Mouse (Mus musculus) midbrain, embryonic 13.5 days (tissue): ENCODE measurements around the gene Rab43. TPM values are rescaled to one million over a fixed set of nuclear protein-coding genes. Genes with fewer than 3 reads are reported as not detected.

Experiments
- ATAC-seq: fragments of 200-750 bp; cut with Nextera tagmentation; 2 replicates; pipeline ENCODE4 v1.8.0; 2017; ENCODE audit warnings: mild to moderate bottlenecking, moderate TSS enrichment, moderate library complexity
- H3K27ac ChIP-seq: fragments of 300-500 bp; sonication (generic); 2 replicates; pipeline ENCODE4 v1.5.1; 2015; ENCODE audit warnings: inconsistent platforms, mild to moderate bottlenecking, moderate library complexity
- H3K27me3 ChIP-seq: fragments of 300-500 bp; sonication (generic); 2 replicates; pipeline ENCODE4 v1.6.1; 2015; ENCODE audit warnings: mild to moderate bottlenecking, inconsistent platforms
- H3K36me3 ChIP-seq: fragments of 300-500 bp; sonication (generic); 2 replicates; pipeline ENCODE4 v1.6.1; 2015; ENCODE audit warnings: mild to moderate bottlenecking, inconsistent platforms
- H3K4me1 ChIP-seq: fragments of 300-500 bp; sonication (generic); replicated peaks from 2 replicates; pipeline ENCODE4 v1.6.1; 2015; ENCODE audit warnings: inconsistent platforms
- H3K4me2 ChIP-seq: fragments of 300-500 bp; sonication (generic); replicated peaks from 2 replicates; pipeline ENCODE4 v1.6.1; 2015; ENCODE audit warnings: moderate library complexity, mild to moderate bottlenecking, inconsistent platforms
- H3K4me3 ChIP-seq: fragments of 300-500 bp; sonication (generic); replicated peaks from 2 replicates; pipeline ENCODE4 v1.5.1; 2015; ENCODE audit warnings: mild to moderate bottlenecking, inconsistent platforms
- H3K9ac ChIP-seq: fragments of 300-500 bp; sonication (generic); replicated peaks from 2 replicates; pipeline ENCODE4 v1.6.1; 2015; ENCODE audit warnings: mild to moderate bottlenecking, inconsistent platforms
- H3K9me3 ChIP-seq: fragments of 300-500 bp; sonication (generic); 2 replicates; pipeline ENCODE4 v1.6.1; 2016; ENCODE audit warnings: mild to moderate bottlenecking, inconsistent platforms
- WGBS: fragments of 180-500 bp; shearing (Covaris S2); methylation state at CpG from one replicate; pipeline ENCODE4 v1.1.7; 2015; 5-methylcytosine and 5-hydroxymethylcytosine counted together
- polyA plus RNA-seq: library from polyadenylated mRNA; unstranded; fragments of >200 nt; fragmentation: Nextera tagmentation; extraction: Ambion mirVana; gene quantifications from 2 replicates; pipeline ENCODE4 v1.2.1, GENCODE M21; 2015

The Rab43 gene
- polyA plus RNA-seq, 1 experiment from 2014 or later: 9.6 TPM

DNA sequence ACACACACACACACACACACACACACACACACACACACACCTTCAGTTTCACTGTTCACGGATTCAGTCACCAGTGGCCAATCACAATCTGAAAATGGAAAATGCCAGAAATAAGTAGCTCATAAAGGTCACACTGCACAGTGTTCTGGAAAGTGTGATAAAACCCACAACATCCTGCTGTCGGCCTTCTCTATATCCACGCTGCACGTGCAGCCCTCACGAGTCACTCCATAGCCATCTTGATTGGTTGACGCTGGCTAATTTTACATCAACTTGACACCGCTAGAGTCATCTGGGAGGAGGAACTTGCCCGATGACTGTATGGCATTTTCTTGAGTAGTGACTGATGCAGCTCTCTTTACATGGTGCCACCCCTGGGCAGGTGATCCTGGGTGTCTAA, 70.0 kb downstream of the Rab43 start:
- no peak for ATAC-seq
- H3K9me3 ChIP-seq: no peaks in the 10 kb centered on the region

DNA sequence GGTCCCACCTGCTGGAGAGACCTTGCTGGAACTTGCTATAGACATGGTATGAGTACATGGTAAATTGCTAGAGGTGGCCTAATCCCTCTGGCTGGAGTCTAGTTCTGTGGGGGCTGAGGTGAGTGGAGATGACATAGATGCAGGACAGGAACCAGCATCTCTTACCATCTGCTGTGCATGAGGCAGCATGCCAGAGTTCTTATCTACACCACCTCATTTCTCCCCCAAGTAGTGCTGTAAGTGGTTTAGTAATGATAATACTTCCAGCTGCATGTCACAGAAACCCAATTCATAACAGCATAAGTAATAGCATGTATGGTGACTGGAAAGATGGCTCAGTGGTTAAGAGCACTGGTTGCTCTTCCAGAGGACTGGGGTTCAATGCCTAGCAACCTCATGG, 71.5 kb downstream of the Rab43 start:
- H3K4me3 ChIP-seq: no peak overlapping the region
- H3K9ac ChIP-seq: no peak overlapping the region
- no peak for ATAC-seq
- H3K9me3 ChIP-seq: no peaks in the 10 kb centered on the region
- no peak overlapping the region for H3K4me2 ChIP-seq
- no peaks in the 10 kb centered on the region for H3K27me3 ChIP-seq
- H3K4me1 ChIP-seq: peaks cover 11% of the 10 kb centered on the region
- no peak overlapping the region for H3K27ac ChIP-seq
- H3K36me3 ChIP-seq: no peaks in the 10 kb centered on the region

More for the DNA sequence above, 70.0 kb downstream of the Rab43 start:
- Histone ChIP-seq H3K4me3 (no peak overlapping the region), H3K9ac (no peak overlapping the region), H3K27me3 (no peaks in the 10 kb centered on the region), H3K27ac (no peak overlapping the region), H3K4me2 (no peak overlapping the region), H3K36me3 (no peaks in the 10 kb centered on the region), H3K4me1 (peaks cover 11% of the 10 kb centered on the region)
- 93% methylated on average over 8 of the region's 8 CpGs for WGBS

DNA sequence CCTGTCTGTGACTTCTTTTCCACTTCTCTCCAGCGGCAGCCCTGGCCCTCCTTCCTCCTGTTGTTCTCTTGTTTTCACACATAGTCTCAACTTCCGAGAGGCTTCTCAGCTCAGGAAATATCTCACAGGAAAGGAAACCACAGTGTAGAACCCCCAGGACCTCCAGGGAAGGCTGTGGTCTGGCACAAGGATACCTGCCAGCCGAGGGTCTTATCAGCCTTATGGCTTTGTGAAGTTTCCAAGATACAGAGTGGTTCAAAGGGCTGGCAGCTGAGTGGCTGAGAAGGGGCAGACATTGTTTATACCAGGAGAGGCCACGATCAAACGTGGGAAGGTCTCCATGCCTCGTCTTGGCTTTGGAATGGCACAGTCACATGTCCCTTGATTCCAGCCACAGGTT, 72.1 kb downstream of the Rab43 start:
- Histone ChIP-seq H3K9ac (no peak overlapping the region), H3K36me3 (no peaks in the 10 kb centered on the region), H3K9me3 (no peaks in the 10 kb centered on the region), H3K4me2 (no peak overlapping the region), H3K4me1 (peaks cover 11% of the 10 kb centered on the region), H3K27ac (no peak overlapping the region), H3K4me3 (no peak overlapping the region), H3K27me3 (no peaks in the 10 kb centered on the region; the same call in 1 of the 2 replicates)
- no peak for ATAC-seq
- 68% methylated on average over 6 of the region's 6 CpGs for WGBS

Other genes starting within 250 kb of the Rab43 start
- 2.1 and 2.5 TPM in 2 replicates for gene Prokr1, start 221.4 kb downstream of the Rab43 start, polyA plus RNA-seq
- gene Aplf, start 140.0 kb downstream of the Rab43 start, polyA plus RNA-seq: 8.9 and 10.7 TPM in 2 replicates
- 3.2 and 4.2 TPM in 2 replicates for gene Efcc1, start 81.3 kb downstream of the Rab43 start, polyA plus RNA-seq
- gene Gp9, start 34.1 kb downstream of the Rab43 start, polyA plus RNA-seq: 0.54 and 1.1 TPM in 2 replicates
- 3.2 and 3.3 TPM in 2 replicates for gene Gm45140, start 23.6 kb upstream of the Rab43 start, polyA plus RNA-seq
- 34.4 and 36.9 TPM in 2 replicates for gene Isy1, start 26.6 kb upstream of the Rab43 start, polyA plus RNA-seq
- gene Cnbp, start 38.9 kb upstream of the Rab43 start, polyA plus RNA-seq: 700 and 708 TPM in 2 replicates
- 159 TPM in 2 replicates for gene Copg1, start 75.7 kb upstream of the Rab43 start, polyA plus RNA-seq
- 40.3 and 42.7 TPM in 2 replicates for gene Hmces, start 101.8 kb upstream of the Rab43 start, polyA plus RNA-seq
- gene H1fx, start 169.5 kb upstream of the Rab43 start, polyA plus RNA-seq: 21.0 and 25.5 TPM in 2 replicates
- 271 and 287 TPM in 2 replicates for gene Rab7, start 233.1 kb upstream of the Rab43 start, polyA plus RNA-seq